Mouse (Mus musculus) ES-Bruce4 (cell line): ENCODE measurements at regions not wholly inside any gene's neighbourhood (a gene's known extent, or its start where the extent isn't known, plus 50 kb on each side); places are given as distances from the start of the nearest gene placed in this dataset.
"Not testable (repeated sequence)": the region's sequence is repeated elsewhere in the genome, so short reads cannot be mapped to it uniquely, and the experiment has no call there.

Source experiments
- CTCF ChIP-seq: IDR thresholded peaks from one replicate; pipeline ENCODE4 v1.8.1; 2011; ENCODE audit warnings: low read depth, low read length
- EP300 ChIP-seq: IDR thresholded peaks from 2 replicates; pipeline ENCODE4 v1.6.1; 2011; ENCODE audit warnings: low read depth, low read length; ENCODE audit not compliant: insufficient read depth
- POLR2A ChIP-seq: IDR thresholded peaks from one replicate; pipeline ENCODE4 v1.8.1; 2011; ENCODE audit warnings: low read length; ENCODE audit not compliant: insufficient read depth

GRCm38 (mm10) chr6:47737972-47738371 lies 75.3 kb downstream of the Pdia4 start:
- TF ChIP-seq CTCF, EP300, POLR2A: not testable (repeated sequence)
